Mouse (Mus musculus) lung, adult 10 weeks (tissue): ENCODE data around the gene Tmem140. TPM values are rescaled to one million over a fixed set of nuclear protein-coding genes. Genes with fewer than 3 reads are reported as not detected.

Experiments
- polyA plus RNA-seq: library from polyadenylated mRNA; stranded (reverse); fragments of 350-450 nt; fragmentation: Illumina TruSeq; extraction: RNeasy Lipid Tissue Mini Kit (QIAGEN cat#74804); gene quantifications from one replicate; pipeline ENCODE4 v1.2.3, GENCODE M21; 2014; ENCODE audit warnings: low read depth, low replicate concordance; ENCODE audit not compliant: insufficient read depth

Tmem140 gene
- 52.1 TPM for polyA plus RNA-seq

GRCm38 (mm10) chr6:34862791-34863403 lies at the start of gene Tmem140:
Gene Tmem140, plus strand, starts transcription at chr6:34863146.

GRCm38 (mm10) chr6:34877509-34878321 lies 14.8 kb downstream of the Tmem140 start, which contains the start of gene Cyren:
Gene Cyren, minus strand, starts transcription at chr6:34878060.

GRCm38 (mm10) chr6:34910371-34911219 lies 47.6 kb downstream of the Tmem140 start, which contains the start of gene Wdr91:
Gene Wdr91, minus strand, starts transcription at chr6:34910876.

GRCm38 (mm10) chr6:34919956-34920355 lies 57.0 kb downstream of the Tmem140 start, which contains the start of gene Stra8:
Gene Stra8, plus strand, starts transcription at chr6:34920163.

Other genes starting within 250 kb of the Tmem140 start
- 5.7 TPM for gene Agbl3, start 82.7 kb upstream of the Tmem140 start, polyA plus RNA-seq
- gene Cyren, start 14.9 kb downstream of the Tmem140 start, polyA plus RNA-seq: 5.9 TPM
- 12.4 TPM for gene Wdr91, start 47.7 kb downstream of the Tmem140 start, polyA plus RNA-seq
- gene Stra8, start 57.0 kb downstream of the Tmem140 start, polyA plus RNA-seq: 0.20 TPM
- gene Slc23a4, start 125.3 kb downstream of the Tmem140 start, polyA plus RNA-seq: 0.40 TPM